Mouse (Mus musculus): ENCODE measurements around the gene Polr1a. TPM values are rescaled to one million over a fixed set of nuclear protein-coding genes. Genes with fewer than 3 reads are reported as not detected.

The Polr1a gene
- polyA plus RNA-seq, 1 experiment, result 68.0 TPM

DNA sequence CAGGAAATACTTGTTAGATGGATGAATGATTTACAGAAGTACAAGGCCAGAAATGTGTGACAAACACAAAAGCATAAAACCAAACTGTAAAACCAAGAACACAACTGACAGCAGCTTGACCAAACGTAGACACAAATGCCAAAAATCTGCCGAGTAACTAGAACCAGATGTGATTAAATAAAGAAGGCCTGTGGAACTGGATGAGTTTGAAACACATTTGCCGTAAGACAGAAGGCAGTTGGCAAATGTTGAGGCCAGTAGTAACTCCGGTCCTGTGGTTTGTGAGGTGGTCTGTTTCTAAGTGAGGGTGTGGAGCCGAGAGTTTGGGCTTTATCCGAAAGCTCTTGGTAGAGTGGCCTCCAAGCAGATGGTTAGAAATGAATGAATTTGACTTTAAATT, 32.1 kb downstream of the Polr1a start:
- Histone ChIP-seq H3K4me1 (ENCODE audit: control insufficient read depth, insufficient read depth, low read length) (no peaks in the 10 kb centered on the region), H3K9me3 (replicated peaks; ENCODE audit: control insufficient read depth, insufficient read depth, low read length, poor library complexity, severe bottlenecking) (no peaks in the 10 kb centered on the region), H3K36me3 (ENCODE audit: control insufficient read depth, insufficient read depth, low read length, poor library complexity, severe bottlenecking) (peaks cover 46% of the 10 kb centered on the region), H3K9ac (ENCODE audit: low read depth, poor library complexity, severe bottlenecking) (no peak overlapping the region), H3K4me3 (ENCODE audit: low read depth, low read length) (no peak overlapping the region), H3K27ac (ENCODE audit: insufficient read depth, low read length) (no peak overlapping the region), H3K27me3 (ENCODE audit: control insufficient read depth, insufficient read depth, low read length, poor library complexity, severe bottlenecking) (no peaks in the 10 kb centered on the region)
- no peak for TF ChIP-seq EP300 (IDR thresholded peaks at IDR 0.05; ENCODE audit: insufficient read depth, low read depth, low read length)
- no peak for TF ChIP-seq POLR2A (IDR thresholded peaks at IDR 0.05; ENCODE audit: insufficient read depth, low read length)
- TF ChIP-seq CTCF (IDR thresholded peaks at IDR 0.05; ENCODE audit: low read depth, low read length), result no peak

DNA sequence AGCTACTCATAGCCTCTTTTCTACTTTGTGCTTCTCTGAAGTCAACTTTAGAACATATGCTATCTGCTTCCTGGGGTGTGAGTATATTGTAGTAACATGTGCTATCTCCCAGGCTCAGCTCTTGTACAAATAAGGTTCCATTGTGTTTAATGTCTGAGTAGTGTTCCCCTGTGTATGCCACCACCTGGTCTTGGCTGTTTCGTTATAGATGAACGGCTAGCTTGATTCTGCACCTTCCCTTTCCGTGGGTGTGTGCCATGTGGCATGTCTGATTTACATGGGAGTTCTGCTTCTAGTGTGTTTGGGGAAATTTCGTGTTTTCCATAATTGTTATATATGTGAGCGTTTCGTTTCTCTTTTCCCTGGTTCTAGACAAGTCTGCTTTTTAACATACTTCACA, 36.2 kb downstream of the Polr1a start:
- Histone ChIP-seq H3K36me3 (ENCODE audit: control insufficient read depth, insufficient read depth, low read length, poor library complexity, severe bottlenecking) (peaks cover 39% of the 10 kb centered on the region), H3K27me3 (ENCODE audit: control insufficient read depth, insufficient read depth, low read length, poor library complexity, severe bottlenecking) (no peaks in the 10 kb centered on the region), H3K4me3 (ENCODE audit: low read depth, low read length) (no peak overlapping the region), H3K27ac (ENCODE audit: insufficient read depth, low read length) (no peak overlapping the region), H3K9me3 (replicated peaks; ENCODE audit: control insufficient read depth, insufficient read depth, low read length, poor library complexity, severe bottlenecking) (no peaks in the 10 kb centered on the region), H3K4me1 (ENCODE audit: control insufficient read depth, insufficient read depth, low read length) (no peaks in the 10 kb centered on the region), H3K9ac (ENCODE audit: low read depth, poor library complexity, severe bottlenecking) (no peak overlapping the region)
- TF ChIP-seq POLR2A (IDR thresholded peaks at IDR 0.05; ENCODE audit: insufficient read depth, low read length) (no peak), EP300 (IDR thresholded peaks at IDR 0.05; ENCODE audit: insufficient read depth, low read depth, low read length) (no peak), CTCF (IDR thresholded peaks at IDR 0.05; ENCODE audit: low read depth, low read length) (no peak)

DNA sequence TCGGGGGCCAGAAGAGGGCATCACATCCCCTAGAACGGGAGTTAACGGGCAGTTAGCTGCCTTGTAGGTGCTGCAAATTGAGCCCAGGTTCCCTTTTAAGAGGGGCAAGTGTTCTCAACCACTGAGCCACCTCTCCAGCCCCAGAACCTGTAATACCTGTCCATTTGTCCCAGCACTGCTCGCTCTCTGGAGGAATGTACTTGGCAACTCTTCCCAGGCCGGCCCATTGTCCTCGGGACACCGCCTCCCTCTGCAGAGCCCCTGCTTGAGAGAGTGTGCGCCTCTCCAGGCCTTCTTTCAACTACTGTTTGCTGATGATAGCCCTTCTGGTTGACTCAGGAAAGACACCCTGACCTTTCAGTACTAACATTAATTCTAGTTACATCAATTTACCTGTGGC, 37.3 kb downstream of the Polr1a start:
- no peaks in the 10 kb centered on the region for H3K4me1 ChIP-seq (ENCODE audit: control insufficient read depth, insufficient read depth, low read length)
- H3K4me3 ChIP-seq (ENCODE audit: low read depth, low read length), result no peak overlapping the region
- H3K9me3 ChIP-seq (replicated peaks; ENCODE audit: control insufficient read depth, insufficient read depth, low read length, poor library complexity, severe bottlenecking), result no peaks in the 10 kb centered on the region
- no peak overlapping the region for H3K9ac ChIP-seq (ENCODE audit: low read depth, poor library complexity, severe bottlenecking)
- TF ChIP-seq CTCF (IDR thresholded peaks at IDR 0.05; ENCODE audit: low read depth, low read length) (peak; percentile 36), EP300 (IDR thresholded peaks at IDR 0.05; ENCODE audit: insufficient read depth, low read depth, low read length) (no peak)
- no peaks in the 10 kb centered on the region for H3K27me3 ChIP-seq (ENCODE audit: control insufficient read depth, insufficient read depth, low read length, poor library complexity, severe bottlenecking)
- no peak overlapping the region for H3K27ac ChIP-seq (ENCODE audit: insufficient read depth, low read length)
- H3K36me3 ChIP-seq (ENCODE audit: control insufficient read depth, insufficient read depth, low read length, poor library complexity, severe bottlenecking), result peaks cover 35% of the 10 kb centered on the region

DNA sequence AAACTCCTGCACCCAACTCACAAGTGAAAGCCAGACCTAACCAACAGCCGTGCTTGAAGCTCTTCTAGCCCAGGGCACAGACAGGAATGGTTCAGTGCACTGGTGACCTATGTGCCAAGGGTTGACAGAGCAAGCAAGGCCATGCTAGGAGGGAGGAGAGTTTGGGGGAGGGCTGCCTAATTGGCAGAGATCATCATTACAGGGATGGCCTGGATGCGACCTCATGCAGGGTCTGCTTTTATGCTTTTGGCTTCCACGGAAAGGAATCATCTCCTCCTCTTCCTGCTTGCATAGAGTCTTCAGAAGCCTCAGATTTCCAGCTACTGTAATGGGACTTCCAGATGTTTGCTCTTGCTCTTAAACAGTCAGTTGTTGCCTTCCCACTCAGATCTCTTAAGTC, 40.9 kb downstream of the Polr1a start:
- H3K36me3 ChIP-seq (ENCODE audit: control insufficient read depth, insufficient read depth, low read length, poor library complexity, severe bottlenecking), result peaks cover 58% of the 10 kb centered on the region

DNA sequence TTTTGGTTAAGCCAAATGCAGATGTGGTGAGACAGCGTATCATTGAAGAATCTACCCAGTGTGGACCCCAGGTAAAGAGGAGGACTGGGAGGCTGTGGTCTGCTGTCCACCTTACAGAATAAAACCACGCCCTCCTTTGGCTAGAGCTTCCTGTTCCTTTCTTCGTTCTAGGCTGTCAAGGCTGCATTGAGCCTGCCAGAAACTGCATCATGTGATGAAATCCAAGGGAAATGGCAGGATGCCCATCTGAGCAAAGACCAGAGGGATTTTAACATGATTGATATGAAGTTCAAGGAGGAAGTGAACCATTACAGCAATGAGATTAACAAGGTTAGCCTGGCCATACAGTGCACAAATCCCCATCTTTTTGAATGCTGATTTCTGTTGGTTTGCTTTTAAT, 41.7 kb downstream of the Polr1a start:
- Histone ChIP-seq H3K27ac (ENCODE audit: insufficient read depth, low read length) (no peak overlapping the region), H3K27me3 (ENCODE audit: control insufficient read depth, insufficient read depth, low read length, poor library complexity, severe bottlenecking) (no peaks in the 10 kb centered on the region), H3K4me1 (ENCODE audit: control insufficient read depth, insufficient read depth, low read length) (no peaks in the 10 kb centered on the region), H3K4me3 (ENCODE audit: low read depth, low read length) (no peak overlapping the region), H3K9me3 (replicated peaks; ENCODE audit: control insufficient read depth, insufficient read depth, low read length, poor library complexity, severe bottlenecking) (peaks cover 30% of the 10 kb centered on the region), H3K36me3 (ENCODE audit: control insufficient read depth, insufficient read depth, low read length, poor library complexity, severe bottlenecking) (peaks cover 65% of the 10 kb centered on the region), H3K9ac (ENCODE audit: low read depth, poor library complexity, severe bottlenecking) (no peak overlapping the region)
- TF ChIP-seq CTCF (IDR thresholded peaks at IDR 0.05; ENCODE audit: low read depth, low read length) (no peak), EP300 (IDR thresholded peaks at IDR 0.05; ENCODE audit: insufficient read depth, low read depth, low read length) (no peak), POLR2A (IDR thresholded peaks at IDR 0.05; ENCODE audit: insufficient read depth, low read length) (no peak)

More for the DNA sequence above, 40.9 kb downstream of the Polr1a start:
- no peak overlapping the region for H3K27ac ChIP-seq (ENCODE audit: insufficient read depth, low read length)
- H3K9me3 ChIP-seq (replicated peaks; ENCODE audit: control insufficient read depth, insufficient read depth, low read length, poor library complexity, severe bottlenecking), result peaks cover 24% of the 10 kb centered on the region
- no peak overlapping the region for H3K9ac ChIP-seq (ENCODE audit: low read depth, poor library complexity, severe bottlenecking)
- H3K4me3 ChIP-seq (ENCODE audit: low read depth, low read length), result no peak overlapping the region
- H3K4me1 ChIP-seq (ENCODE audit: control insufficient read depth, insufficient read depth, low read length), result no peaks in the 10 kb centered on the region
- TF ChIP-seq EP300 (IDR thresholded peaks at IDR 0.05; ENCODE audit: insufficient read depth, low read depth, low read length), result no peak
- H3K27me3 ChIP-seq (ENCODE audit: control insufficient read depth, insufficient read depth, low read length, poor library complexity, severe bottlenecking), result no peaks in the 10 kb centered on the region

DNA sequence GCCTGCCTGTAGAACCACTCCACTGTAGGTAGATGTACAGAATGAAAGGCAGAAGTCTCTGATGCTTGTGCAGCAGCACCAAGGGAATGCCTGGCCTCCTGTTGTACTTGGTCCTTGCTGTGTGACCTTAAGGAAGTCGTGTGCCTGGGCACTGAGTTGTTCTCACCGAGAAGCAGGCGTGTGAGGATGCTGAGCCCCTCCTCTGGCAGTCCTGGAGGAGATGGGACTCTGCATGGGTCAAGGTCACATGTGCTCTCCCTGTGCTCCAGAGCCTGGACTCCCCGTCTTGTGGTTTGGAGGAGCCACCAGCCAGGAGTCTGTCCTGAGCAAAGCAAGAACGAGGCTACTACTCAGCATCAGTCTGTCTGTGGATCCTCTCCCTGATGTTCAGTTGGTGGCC, 42.3 kb downstream of the Polr1a start:
- no peak overlapping the region for H3K27ac ChIP-seq (ENCODE audit: insufficient read depth, low read length)
- no peak overlapping the region for H3K9ac ChIP-seq (ENCODE audit: low read depth, poor library complexity, severe bottlenecking)
- no peaks in the 10 kb centered on the region for H3K27me3 ChIP-seq (ENCODE audit: control insufficient read depth, insufficient read depth, low read length, poor library complexity, severe bottlenecking)
- no peak overlapping the region for H3K4me3 ChIP-seq (ENCODE audit: low read depth, low read length)
- H3K9me3 ChIP-seq (replicated peaks; ENCODE audit: control insufficient read depth, insufficient read depth, low read length, poor library complexity, severe bottlenecking), result peaks cover 30% of the 10 kb centered on the region
- H3K4me1 ChIP-seq (ENCODE audit: control insufficient read depth, insufficient read depth, low read length), result no peaks in the 10 kb centered on the region
- TF ChIP-seq POLR2A (IDR thresholded peaks at IDR 0.05; ENCODE audit: insufficient read depth, low read length) (no peak), EP300 (IDR thresholded peaks at IDR 0.05; ENCODE audit: insufficient read depth, low read depth, low read length) (no peak), CTCF (IDR thresholded peaks at IDR 0.05; ENCODE audit: low read depth, low read length) (no peak)
- H3K36me3 ChIP-seq (ENCODE audit: control insufficient read depth, insufficient read depth, low read length, poor library complexity, severe bottlenecking), result peaks cover 65% of the 10 kb centered on the region

Data from ES-Bruce4 (cell line).